Comparison of ENCODE assay signal across 14 mouse cellular contexts in genomic region chr4:59282699-59283487, GRCm38 (mm10).
DNase-seq lines count a peak whose midpoint lies in the region; ATAC-seq and TF ChIP-seq lines count a peak whose summit lies in the region.
"Had no signal": no experiment of that assay in that cellular context is flagged by ENCODE, and none has a peak within 500 bp of the region (broad histone marks: within the 10 kb centered on the region; RNA-seq: fewer than 3 reads in every experiment).

No protein-coding gene starts in this region.

- H3K79me2 ChIP-seq in MEL (ENCODE audit: control insufficient read depth, insufficient read depth, low read length, poor library complexity): no peaks in the 10 kb centered on the region

- no peak for TF ChIP-seq POLR2A in MEL (IDR thresholded peaks at IDR 0.05; ENCODE audit: control insufficient read depth in 1 of 2, insufficient read depth in 1 of 2, low read depth in 1 of 2, low read length in 2 of 2, poor library complexity in 1 of 2)
- no peak for TF ChIP-seq POLR2A in brain, embryonic 14.5 days (IDR thresholded peaks at IDR 0.05; ENCODE audit: borderline replicate concordance, extremely low read depth, insufficient read depth, insufficient read length, poor library complexity, severe bottlenecking)

- ATAC-seq in heart, embryonic 15.5 days (replicated peaks; ENCODE audit: insufficient number of reproducible peaks, insufficient read depth, low FRiP score, low read depth): 0 out of 2 replicates have a peak, but pooled peaks have one; percentile 41
- no peak for ATAC-seq in kidney, embryonic 14.5 days (ENCODE audit: low FRiP score, low TSS enrichment)
- ATAC-seq: intestine, embryonic 15.5 days had no signal

- TF ChIP-seq RAD21 in MEL (IDR thresholded peaks at IDR 0.05; ENCODE audit: low read depth, low read length): no peak

- H3K27me3 ChIP-seq in heart, embryonic 15.5 days: no peaks in the 10 kb centered on the region
- no peaks in the 10 kb centered on the region for H3K27me3 ChIP-seq in MEL (ENCODE audit: control insufficient read depth in 1 of 2, insufficient read depth in 2 of 2, low read length in 2 of 2)
- no peaks in the 10 kb centered on the region for H3K27me3 ChIP-seq in kidney, embryonic 14.5 days (ENCODE audit: control insufficient read depth, insufficient read depth, low read length)
- H3K27me3 ChIP-seq: intestine, embryonic 15.5 days had no signal

- peaks cover 17% of the 10 kb centered on the region for H3K4me1 ChIP-seq in heart, embryonic 15.5 days (replicated peaks)
- peaks cover 12 to 35% of the 10 kb centered on the region in 2 experiments for H3K4me1 ChIP-seq in MEL (ENCODE audit: control insufficient read depth in 1 of 2, insufficient read depth in 2 of 2, low read length in 2 of 2)
- no peaks in the 10 kb centered on the region for H3K4me1 ChIP-seq in kidney, embryonic 14.5 days (ENCODE audit: control insufficient read depth, insufficient read depth, low read length)
- H3K4me1 ChIP-seq: intestine, embryonic 15.5 days; limb, embryonic 10.5 days had no signal

- H3K36me3 ChIP-seq in heart, embryonic 15.5 days: no peaks in the 10 kb centered on the region
- H3K36me3 ChIP-seq in MEL (ENCODE audit: control insufficient read depth in 1 of 2, insufficient read depth in 2 of 2, low read length in 2 of 2): peaks cover 0 to 20% of the 10 kb centered on the region in 2 experiments; a peak in 2 of 4 replicates
- H3K36me3 ChIP-seq in kidney, embryonic 14.5 days (ENCODE audit: control insufficient read depth, insufficient read depth, low read length): no peaks in the 10 kb centered on the region
- H3K36me3 ChIP-seq: intestine, embryonic 15.5 days; limb, embryonic 10.5 days had no signal

- no peak for TF ChIP-seq CTCF in MEL (IDR thresholded peaks at IDR 0.05 in 2 of 3, conservative IDR thresholded peaks at IDR 0.05 in 1 of 3; ENCODE audit: control insufficient read depth in 1 of 3, insufficient read depth in 1 of 3, low read depth in 2 of 3, low read length in 3 of 3, poor library complexity in 1 of 3, severe bottlenecking in 1 of 3)
- no peak for TF ChIP-seq CTCF in brain, embryonic 14.5 days (IDR thresholded peaks at IDR 0.05; ENCODE audit: borderline replicate concordance, extremely low read depth, insufficient read depth, insufficient read length)

- H3K4me2 ChIP-seq in heart, embryonic 15.5 days: no peak overlapping the region
- H3K4me2 ChIP-seq in kidney, embryonic 14.5 days (replicated peaks; ENCODE audit: low read depth, low read length): no peak overlapping the region
- H3K4me2 ChIP-seq: intestine, embryonic 15.5 days had no signal

- H3K9ac ChIP-seq in heart, embryonic 15.5 days: no peak overlapping the region
- no peak overlapping the region for H3K9ac ChIP-seq in MEL (ENCODE audit: control insufficient read depth, low read depth, low read length, poor library complexity, severe bottlenecking)
- H3K9ac ChIP-seq in kidney, embryonic 14.5 days (ENCODE audit: low read depth, low read length): no peak overlapping the region
- H3K9ac ChIP-seq: intestine, embryonic 15.5 days had no signal

- no peaks in the 10 kb centered on the region for H3K9me3 ChIP-seq in heart, embryonic 15.5 days (replicated peaks)
- H3K9me3 ChIP-seq in MEL (replicated peaks; ENCODE audit: insufficient read depth, low read length): no peaks in the 10 kb centered on the region
- H3K9me3 ChIP-seq in kidney, embryonic 14.5 days (ENCODE audit: control insufficient read depth, low read length): no peaks in the 10 kb centered on the region
- H3K9me3 ChIP-seq: intestine, embryonic 15.5 days; limb, embryonic 10.5 days had no signal

- 31% methylated on average over 8 of the region's 8 CpGs for WGBS in heart, embryonic 15.5 days
- WGBS in kidney, embryonic 14.5 days: 59% methylated on average over 8 of the region's 8 CpGs

- H3K27ac ChIP-seq in heart, embryonic 15.5 days: peak overlapping the region; percentile 44; the same call in 1 of the 2 replicates
- H3K27ac ChIP-seq in MEL (ENCODE audit: control insufficient read depth, low read depth, low read length): no peak overlapping the region
- no peak overlapping the region for H3K27ac ChIP-seq in kidney, embryonic 14.5 days (ENCODE audit: low read depth, low read length)
- H3K27ac ChIP-seq: intestine, embryonic 15.5 days; limb, embryonic 10.5 days; stomach, postnatal 0 days had no signal

- TF ChIP-seq EP300 in MEL (IDR thresholded peaks at IDR 0.05; ENCODE audit: low read depth in 1 of 2, low read length in 2 of 2): no peak

- no peak overlapping the region for H3K4me3 ChIP-seq in heart, embryonic 15.5 days
- no peak overlapping the region for H3K4me3 ChIP-seq in MEL (ENCODE audit: control insufficient read depth in 1 of 2, insufficient read depth in 1 of 2, low read depth in 2 of 2, low read length in 2 of 2)
- H3K4me3 ChIP-seq in kidney, embryonic 14.5 days (ENCODE audit: low read length): no peak overlapping the region
- H3K4me3 ChIP-seq: erythroblast, embryonic 14.5 days; intestine, embryonic 15.5 days; limb, embryonic 10.5 days had no signal

- no peak for DNase-seq in heart, postnatal 4 days
- no peak for DNase-seq in MEL (ENCODE audit: low read depth, low spot score)
- DNase-seq in brain, embryonic 14.5 days (ENCODE audit: low read depth): peak; percentile 29
- peak; percentile 70 for DNase-seq in lung, postnatal 10 days
- DNase-seq in testis, postnatal 10 days (ENCODE audit: low spot score): no peak
- DNase-seq: adrenal gland, postnatal 25 days; cerebellum, adult 9-10 months; gastrocnemius, postnatal 14 days had no signal

TF ChIP-seq in MEL, 35 proteins besides CTCF, POLR2A, EP300 and RAD21:
- no peak for TF ChIP-seq JUND (IDR thresholded peaks at IDR 0.05; ENCODE audit: low read depth, low read length)
- 0 out of 2 replicates have a peak, but pooled peaks have one; percentile 22 for TF ChIP-seq TCF12 (IDR thresholded peaks at IDR 0.05; ENCODE audit: low read depth, low read length)

Comparison
In these comparisons a context has a peak if more than half of its experiments do, and no peak if none do; other contexts are left out.
1. DNase-seq: peak in brain, embryonic 14.5 days (single experiment) and lung, postnatal 10 days (single experiment); none in heart, postnatal 4 days (single experiment), MEL (single experiment) and testis, postnatal 10 days (single experiment).